Mouse (Mus musculus) lung, adult 18-20 months (tissue): ENCODE results near the gene Gm4871.
"Not testable (repeated sequence)": the region's sequence is repeated elsewhere in the genome, so short reads cannot be mapped to it uniquely, and the experiment has no call there.

Experiments used
- DNase-seq, 2 experiments: peaks; one replicate each; pipeline ENCODE4 v3.0.0; 2022; ENCODE audit warnings: mixed read lengths in 2 of 2

Gene Gm4871

GRCm38 (mm10) chr5:145032391-145032790 is at the start of gene Gm4871:
Gene Gm4871 (minus strand): TSS chr5:145032754.
- not testable (repeated sequence) for DNase-seq

- DNase-seq: peak; percentile 66 to 76
These were observed 49.5 kb upstream of the Gm4871 start for GRCm38 (mm10) chr5:145081866-145082613.

DNA sequence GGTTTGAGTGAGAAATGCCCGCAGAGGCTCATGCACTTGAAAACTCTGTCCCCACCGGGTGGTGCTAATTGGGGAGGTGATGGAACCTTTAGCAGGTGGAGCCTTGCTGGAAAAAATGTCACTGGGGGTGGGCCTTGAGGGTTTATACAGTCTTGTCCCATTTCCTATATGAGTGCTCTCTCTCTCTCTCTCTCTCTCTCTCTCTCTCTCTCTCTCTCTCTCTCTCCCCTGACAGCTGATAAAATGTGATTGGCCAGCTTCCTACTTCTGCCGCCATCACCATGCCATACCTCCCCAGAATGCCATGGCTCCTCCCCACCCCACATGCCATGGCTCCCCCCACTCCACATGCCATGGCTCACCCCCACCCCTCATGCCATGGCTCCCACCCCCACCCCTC is 42.5 kb upstream of the Gm4871 start:
- DNase-seq: no peak

DNA sequence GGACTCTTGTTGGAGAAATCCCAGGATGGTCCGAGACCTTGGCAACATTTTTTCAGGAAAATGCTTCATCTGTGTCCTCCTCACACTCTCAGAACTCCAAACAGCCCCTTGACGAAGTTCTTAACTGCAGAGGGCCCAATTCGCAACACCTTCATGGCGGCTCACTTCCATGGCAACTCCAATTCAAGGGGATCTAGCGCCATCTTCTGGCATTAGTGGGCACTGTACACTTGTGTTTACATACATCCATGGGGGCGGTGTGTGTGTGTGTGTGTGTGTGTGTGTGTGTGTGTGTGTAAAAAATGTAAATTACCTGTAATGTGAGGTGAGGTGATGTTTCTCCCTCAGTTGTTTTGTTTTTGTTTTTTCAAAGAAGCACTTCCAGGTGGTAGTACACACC is 38.8 kb upstream of the Gm4871 start:
- DNase-seq: no peak

DNA sequence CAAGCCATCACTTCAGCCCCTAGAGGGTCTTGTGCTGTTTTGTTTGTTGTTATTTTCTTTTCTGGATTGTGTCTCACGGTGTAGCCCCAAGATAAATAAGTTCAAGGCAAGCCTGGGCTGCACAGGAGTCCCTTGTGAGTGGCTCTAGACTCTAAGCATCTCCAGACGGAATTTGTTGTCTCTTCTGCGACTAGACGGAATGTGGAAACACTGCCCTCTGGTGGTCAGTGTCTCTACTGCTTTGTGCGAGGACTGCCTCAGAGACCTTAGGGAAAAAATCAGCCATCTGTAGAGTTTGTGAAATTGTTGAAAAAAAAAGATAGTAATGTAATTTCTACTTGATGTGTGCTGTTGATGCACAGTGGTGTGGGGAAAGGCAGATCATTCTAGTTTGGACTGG is 37.2 kb upstream of the Gm4871 start:
- peak; percentile 61 to 68 for DNase-seq

DNA sequence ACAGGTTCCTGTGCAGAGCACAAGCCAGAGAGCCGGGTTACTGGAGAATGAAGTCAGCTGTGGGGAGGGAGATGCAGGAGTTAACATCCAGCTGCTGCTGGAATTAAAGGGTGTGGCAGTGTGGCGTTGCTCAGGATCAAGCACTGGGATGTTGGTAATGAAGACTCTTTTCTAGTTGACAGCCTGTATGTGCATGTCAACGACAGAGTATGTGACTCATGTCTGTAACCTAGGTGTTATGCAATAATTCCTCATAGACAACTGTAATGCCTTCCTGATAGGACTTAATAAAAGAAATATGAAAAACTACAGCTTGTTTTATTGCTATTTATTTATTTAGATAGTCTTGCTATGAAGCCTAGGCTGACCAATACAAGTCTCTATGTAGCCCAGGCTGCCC is 36.3 kb upstream of the Gm4871 start:
- no peak for DNase-seq

GRCm38 (mm10) chr5:145064765-145065340 is 32.3 kb upstream of the Gm4871 start:
- no peak for DNase-seq

- DNase-seq: no peak
These were observed 27.0 kb upstream of the Gm4871 start for GRCm38 (mm10) chr5:145059524-145059923.

- no peak for DNase-seq
These were observed 26.2 kb upstream of the Gm4871 start for GRCm38 (mm10) chr5:145058722-145059121.

GRCm38 (mm10) chr5:145057907-145058306 is 25.4 kb upstream of the Gm4871 start:
- no peak for DNase-seq

- not testable (repeated sequence) for DNase-seq
These were observed 21.6 kb upstream of the Gm4871 start for GRCm38 (mm10) chr5:145054187-145054586.

GRCm38 (mm10) chr5:145042690-145043089 is 10.1 kb upstream of the Gm4871 start, which contains the start of gene 1700018F24Rik:
Gene 1700018F24Rik (plus strand): TSS chr5:145042990.
- not testable (repeated sequence) for DNase-seq

GRCm38 (mm10) chr5:145041628-145042027 is 9.1 kb upstream of the Gm4871 start:
- DNase-seq: no peak

DNA sequence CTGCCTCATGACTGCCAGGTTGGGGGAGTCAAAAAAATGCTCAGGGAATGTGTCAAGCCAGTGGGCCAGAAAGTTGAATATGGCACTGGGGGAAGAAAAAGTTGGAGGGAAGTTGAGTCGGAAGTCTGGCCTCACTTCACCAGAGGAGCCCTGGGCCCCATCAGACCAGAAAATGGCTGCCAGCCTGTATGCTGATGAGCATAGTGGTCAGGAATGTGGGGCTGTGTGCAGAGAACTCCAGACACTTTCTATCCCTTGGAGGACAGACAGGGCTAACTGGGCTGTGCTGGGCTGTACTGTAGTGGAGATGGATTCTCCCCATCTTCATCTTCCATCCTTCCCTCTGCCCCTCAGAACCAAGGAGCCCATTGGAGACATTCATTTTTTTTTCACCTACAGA is 2.1 kb downstream of the Gm4871 start:
- DNase-seq: not testable (repeated sequence)

DNA sequence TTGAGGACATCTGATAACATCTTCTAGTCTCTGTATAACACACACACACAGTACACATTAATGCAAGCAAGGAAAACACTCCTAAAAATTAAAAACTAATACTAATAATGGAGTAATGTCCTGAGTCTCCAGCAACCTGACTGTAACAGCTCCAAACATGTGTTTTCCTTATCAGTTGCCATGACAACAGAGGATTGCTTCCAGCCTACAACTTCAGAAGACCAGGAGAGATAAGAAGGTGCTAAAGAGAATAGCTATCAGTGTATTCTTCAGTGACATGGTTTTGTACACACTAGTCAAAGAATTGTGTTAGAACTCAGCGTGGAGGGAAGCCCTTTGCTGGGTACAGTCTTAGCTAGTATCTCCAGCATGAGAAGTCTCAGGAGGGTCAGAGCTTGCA is 11.8 kb downstream of the Gm4871 start:
- not testable (repeated sequence) for DNase-seq

DNA sequence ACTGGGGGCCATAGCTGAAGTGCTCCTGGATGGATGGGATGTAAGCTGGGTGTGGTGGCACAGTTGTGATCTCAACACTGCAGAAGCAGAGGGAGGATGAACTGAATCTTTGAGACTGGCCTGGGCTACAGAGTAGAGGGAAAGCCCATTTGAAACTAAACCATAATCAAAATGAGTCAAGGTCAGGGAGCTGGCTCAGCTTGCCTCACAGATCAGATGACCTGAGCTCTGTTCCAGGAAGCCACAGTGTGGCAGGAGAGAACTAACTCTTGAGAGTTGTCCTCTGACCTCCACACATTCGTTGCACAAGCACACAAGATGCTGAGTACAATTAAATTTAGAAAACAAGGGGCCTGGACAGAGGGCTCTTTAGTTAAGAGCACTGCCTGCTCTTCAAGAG is 12.3 kb downstream of the Gm4871 start:
- not testable (repeated sequence) for DNase-seq

- DNase-seq: not testable (repeated sequence)
These were observed 15.8 kb downstream of the Gm4871 start for GRCm38 (mm10) chr5:145016761-145017160.

DNA sequence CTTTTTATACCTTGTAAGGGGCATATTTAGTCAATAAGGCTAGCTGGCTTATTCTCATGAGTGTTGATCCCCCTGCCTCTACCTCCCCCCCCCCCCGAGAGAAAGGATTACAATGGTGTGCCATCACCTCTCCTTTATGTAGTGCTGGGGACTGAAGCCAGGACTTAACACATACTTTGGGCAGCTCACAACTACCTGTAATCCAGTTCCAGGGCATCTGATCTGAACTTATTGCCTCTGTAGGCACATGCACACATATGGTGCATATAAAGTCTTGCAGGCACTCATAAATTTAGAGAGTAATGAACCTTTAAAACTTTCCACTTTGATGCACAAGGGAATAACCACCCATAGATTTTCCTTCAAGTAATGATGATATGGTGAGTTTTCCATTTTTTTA is 18.3 kb downstream of the Gm4871 start:
- DNase-seq: no peak

DNA sequence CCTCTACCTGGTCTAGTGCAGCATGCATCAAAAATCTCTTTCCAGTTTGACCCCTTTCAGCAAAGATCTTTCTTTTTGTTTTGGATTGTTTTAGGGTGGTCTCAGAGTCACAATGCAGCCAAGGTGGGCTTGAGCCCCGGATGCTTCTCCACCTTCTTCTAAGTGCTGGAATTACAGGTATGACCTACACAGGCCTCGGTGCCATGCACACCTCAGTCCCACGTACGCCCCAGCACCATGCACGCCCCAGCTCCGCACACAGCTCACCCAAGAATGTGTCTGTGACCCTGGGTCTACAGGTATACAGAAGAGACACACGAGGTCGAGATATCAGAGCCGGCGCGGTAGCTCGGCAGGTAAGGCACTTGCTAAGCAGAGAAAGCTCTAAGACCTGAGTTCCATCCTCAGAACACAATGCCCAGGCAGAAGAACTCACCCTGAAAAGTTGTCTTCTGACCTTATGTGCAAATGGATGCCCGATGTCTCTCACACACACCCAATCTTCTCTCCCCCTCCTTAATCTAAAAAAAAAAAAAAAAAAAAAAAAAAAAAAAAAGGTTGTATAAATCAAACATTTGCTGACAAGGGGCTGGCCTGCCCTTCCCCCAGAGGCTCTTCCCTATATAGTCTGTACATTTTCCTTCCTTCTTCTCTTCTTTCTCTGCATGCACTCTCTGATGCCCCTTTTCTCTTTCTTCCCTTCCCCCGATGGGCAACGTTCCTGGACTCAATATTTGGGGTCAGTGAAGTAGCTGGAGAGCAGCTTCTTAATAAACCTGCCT is 23.5 kb downstream of the Gm4871 start:
- DNase-seq: no peak

DNA sequence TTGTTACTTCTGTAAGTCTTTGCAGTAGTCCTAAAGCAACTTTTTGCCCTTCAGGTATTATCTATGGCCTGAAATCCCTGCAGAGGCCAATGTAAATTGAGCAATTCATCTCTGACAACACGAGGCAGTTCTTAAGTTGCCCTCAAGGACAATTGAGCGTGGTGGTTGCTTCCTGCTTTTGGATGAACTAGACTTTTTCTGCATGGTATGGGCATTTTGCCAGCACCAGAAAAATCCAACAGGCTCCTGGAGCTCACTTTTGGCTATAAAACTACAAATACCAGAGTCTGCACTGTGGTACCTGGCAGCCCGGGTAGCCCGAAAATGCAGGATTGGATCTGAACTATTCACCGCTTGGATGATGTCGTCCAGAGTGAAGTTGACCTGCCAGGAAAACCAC is 27.0 kb downstream of the Gm4871 start:
- DNase-seq: no peak

DNA sequence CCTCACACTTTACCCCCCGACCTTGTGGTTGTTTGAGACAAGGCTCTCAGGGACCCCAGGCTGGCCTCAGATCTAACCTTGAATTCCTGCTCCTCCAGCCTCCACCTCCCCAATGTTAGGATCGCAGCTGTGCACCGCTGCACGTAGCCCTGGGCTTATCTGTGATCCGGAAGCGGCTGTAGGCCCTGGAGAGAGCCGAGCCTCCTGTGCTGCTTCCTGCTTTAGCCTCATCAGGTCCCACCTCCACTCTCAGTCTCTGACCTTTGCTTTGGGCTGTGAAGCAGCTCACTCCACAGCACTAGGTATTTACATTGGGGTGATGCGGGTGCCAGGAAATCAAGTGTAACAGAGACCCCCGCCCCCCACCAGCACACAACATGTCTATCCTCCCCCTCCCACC is 28.1 kb downstream of the Gm4871 start:
- no peak for DNase-seq

- no peak for DNase-seq
These were observed 29.2 kb downstream of the Gm4871 start for GRCm38 (mm10) chr5:145003362-145003761.

GRCm38 (mm10) chr5:144998491-144998890 is 34.1 kb downstream of the Gm4871 start:
- DNase-seq: no peak

- no peak for DNase-seq
These were observed 42.1 kb downstream of the Gm4871 start for GRCm38 (mm10) chr5:144990481-144990880.
